Mouse (Mus musculus) C2C12 (cell line): ENCODE results near the gene Prkcz.

Source experiments
- CTCF ChIP-seq: IDR thresholded peaks from one replicate; pipeline ENCODE4 v1.5.1; 2011; ENCODE audit not compliant: control insufficient read depth, insufficient read depth, insufficient read length
- FOSL1 ChIP-seq: IDR thresholded peaks from one replicate; pipeline ENCODE4 v1.8.0; 2011; ENCODE audit warnings: mild to moderate bottlenecking, low read length; ENCODE audit not compliant: poor library complexity, insufficient read depth, severe bottlenecking

DNA sequence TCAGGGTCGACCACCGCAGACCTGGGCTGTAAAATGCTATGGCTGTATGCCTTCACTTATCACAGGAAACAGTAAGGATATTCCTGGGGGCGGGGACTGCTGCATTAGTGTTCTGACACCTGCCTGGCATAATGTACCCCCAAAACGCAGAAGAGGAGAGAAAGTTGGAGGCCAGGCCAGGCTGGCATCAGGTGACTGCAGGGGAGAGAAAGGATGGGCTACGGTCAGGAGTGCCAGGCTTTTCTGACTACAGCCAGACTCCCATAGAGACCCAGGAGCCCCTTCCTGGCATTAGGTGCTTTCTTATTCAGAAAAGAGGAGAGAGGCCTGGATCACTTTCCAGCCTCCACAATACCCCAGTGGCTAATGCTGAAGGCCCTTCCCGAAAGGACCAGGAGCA lies 121.7 kb downstream of the Prkcz start:
- TF ChIP-seq CTCF (no peak), FOSL1 (no peak)
